Mouse (Mus musculus) hindbrain, embryonic 11.5 days (tissue): ENCODE measurements at regions not wholly inside any gene's neighbourhood (a gene's known extent, or its start where the extent isn't known, plus 50 kb on each side); places are given as distances from the start of the nearest gene placed in this dataset.
A peak's percentile ranks its signal among the peaks of the same experiment; 100 is the strongest.

ENCODE experiments used
- ATAC-seq: fragments of 200-750 bp; cut with Nextera tagmentation; 2 replicates; pipeline ENCODE4 v1.8.0; 2017; ENCODE audit warnings: mild to moderate bottlenecking, moderate TSS enrichment, moderate library complexity; ENCODE audit not compliant: low FRiP score
- DNase-seq: peaks from one replicate; pipeline ENCODE4 v3.0.0-alpha.2; 2015; ENCODE audit warnings: low spot score
- H3K27ac ChIP-seq: fragments of 300-500 bp; sonication (generic); 2 replicates; pipeline ENCODE4 v1.5.1; 2014; ENCODE audit warnings: mild to moderate bottlenecking, low read depth, low read length
- H3K27me3 ChIP-seq: fragments of 300-500 bp; sonication (generic); 2 replicates; pipeline ENCODE4 v1.6.1; 2014; ENCODE audit warnings: mild to moderate bottlenecking, low read length, moderate library complexity, mixed read lengths; ENCODE audit not compliant: control insufficient read depth, insufficient read depth
- H3K36me3 ChIP-seq: fragments of 300-500 bp; sonication (generic); 2 replicates; pipeline ENCODE4 v1.6.1; 2014; ENCODE audit warnings: mild to moderate bottlenecking, low read length, moderate library complexity, mixed read lengths; ENCODE audit not compliant: control insufficient read depth, insufficient read depth
- H3K4me1 ChIP-seq: fragments of 300-500 bp; sonication (generic); replicated peaks from 2 replicates; pipeline ENCODE4 v1.6.1; 2014; ENCODE audit warnings: low read length, mixed read lengths; ENCODE audit not compliant: control insufficient read depth, insufficient read depth
- H3K4me2 ChIP-seq: fragments of 300-500 bp; sonication (generic); replicated peaks from 2 replicates; pipeline ENCODE4 v1.6.1; 2014; ENCODE audit warnings: mild to moderate bottlenecking, low read depth, low read length
- H3K4me3 ChIP-seq: fragments of 300-500 bp; sonication (generic); 2 replicates; pipeline ENCODE4 v1.5.1; 2014; ENCODE audit warnings: low read depth, low read length
- H3K9ac ChIP-seq: fragments of 300-500 bp; sonication (generic); 2 replicates; pipeline ENCODE4 v1.6.1; 2014; ENCODE audit warnings: low read depth, low read length
- H3K9me3 ChIP-seq: fragments of 300-500 bp; sonication (generic); 2 replicates; pipeline ENCODE4 v1.6.1; 2016; ENCODE audit warnings: low read length; ENCODE audit not compliant: control insufficient read depth
- WGBS: fragments of 180-500 bp; shearing (Covaris S2); extraction: QIAGEN DNeasy Blood & Tissue Kit; methylation state at CpG from one replicate; pipeline ENCODE4 v1.1.7; 2014; 5-methylcytosine and 5-hydroxymethylcytosine counted together

DNA sequence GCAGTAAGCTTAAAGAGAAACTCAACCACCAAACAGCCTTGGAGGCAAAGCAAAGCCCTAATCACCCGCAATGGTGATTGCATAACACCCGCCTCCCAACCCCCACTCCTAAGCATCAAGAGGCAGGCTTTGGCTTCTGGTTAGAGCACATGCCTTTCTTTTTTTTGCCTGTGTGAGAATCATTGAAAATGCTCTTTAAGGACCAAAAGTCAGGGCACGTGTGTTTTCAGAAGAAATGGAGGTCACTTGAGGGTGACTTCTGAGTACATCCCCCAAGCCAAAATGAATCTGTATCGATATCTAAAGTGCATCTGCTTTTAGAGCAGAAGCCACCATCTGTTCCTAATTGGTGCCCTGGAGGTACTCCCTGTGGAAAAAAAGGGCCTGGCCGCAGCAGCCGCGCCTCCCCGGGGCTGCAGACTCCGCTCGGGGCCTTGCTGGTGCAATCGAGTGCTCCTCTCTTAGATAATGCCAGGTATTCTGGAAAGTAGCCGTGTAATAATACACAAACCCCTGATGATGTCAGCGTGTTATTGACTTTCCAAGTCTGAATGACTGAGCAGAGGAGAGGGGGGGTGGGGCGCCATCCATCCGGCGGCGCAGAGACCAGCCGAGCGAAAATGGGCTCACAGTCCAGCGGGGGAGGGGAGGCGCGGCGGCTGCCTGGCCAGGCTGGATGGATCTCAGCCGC is 140.7 kb upstream of the Tbl1xr1 start:
- DNase-seq (peak; percentile 98), ATAC-seq (peak; percentile 96)
- peak overlapping the region; percentile 31 for H3K4me2 ChIP-seq
- no peaks in the 10 kb centered on the region for H3K27me3 ChIP-seq
- no peaks in the 10 kb centered on the region for H3K36me3 ChIP-seq
- H3K4me1 ChIP-seq, result peaks cover 8% of the 10 kb centered on the region; the same call in 1 of the 2 replicates
- under 1% methylated on average over 20 of the region's 24 CpGs for WGBS
- no peak overlapping the region for H3K9ac ChIP-seq
- no peaks in the 10 kb centered on the region for H3K9me3 ChIP-seq
- H3K4me3 ChIP-seq, result peak overlapping the region; percentile 16; the same call in 1 of the 2 replicates
- peak overlapping the region; percentile 78 for H3K27ac ChIP-seq

DNA sequence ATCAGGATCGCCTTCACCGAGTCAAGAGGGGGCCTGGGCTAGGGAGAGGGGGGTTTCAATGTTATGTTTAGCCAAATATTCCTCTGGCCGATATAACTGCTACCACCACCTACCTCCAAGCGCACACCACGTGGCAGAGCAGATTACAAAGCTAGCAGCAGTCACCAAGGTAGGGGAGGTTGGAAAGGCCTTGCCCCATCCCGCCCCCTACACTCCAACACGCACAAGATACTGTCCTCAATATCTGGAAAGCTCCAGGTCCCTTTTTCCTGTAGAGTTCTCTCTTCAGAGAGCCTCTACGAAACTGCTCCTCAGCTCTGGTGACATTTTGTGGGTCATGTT is 140.2 kb upstream of the Tbl1xr1 start:
- peak overlapping the region; percentile 22 for H3K4me2 ChIP-seq
- peak overlapping the region; percentile 78 for H3K27ac ChIP-seq
- no peaks in the 10 kb centered on the region for H3K9me3 ChIP-seq
- 5% methylated on average over 7 of the region's 8 CpGs for WGBS
- DNase-seq, result no peak
- H3K4me1 ChIP-seq, result peaks cover 8% of the 10 kb centered on the region; the same call in 1 of the 2 replicates
- no peaks in the 10 kb centered on the region for H3K27me3 ChIP-seq
- H3K9ac ChIP-seq, result no peak overlapping the region
- H3K4me3 ChIP-seq, result 0 out of 2 replicates have a peak overlapping the region, but pooled peaks have one; percentile 4
- no peaks in the 10 kb centered on the region for H3K36me3 ChIP-seq
- ATAC-seq, result no peak

DNA sequence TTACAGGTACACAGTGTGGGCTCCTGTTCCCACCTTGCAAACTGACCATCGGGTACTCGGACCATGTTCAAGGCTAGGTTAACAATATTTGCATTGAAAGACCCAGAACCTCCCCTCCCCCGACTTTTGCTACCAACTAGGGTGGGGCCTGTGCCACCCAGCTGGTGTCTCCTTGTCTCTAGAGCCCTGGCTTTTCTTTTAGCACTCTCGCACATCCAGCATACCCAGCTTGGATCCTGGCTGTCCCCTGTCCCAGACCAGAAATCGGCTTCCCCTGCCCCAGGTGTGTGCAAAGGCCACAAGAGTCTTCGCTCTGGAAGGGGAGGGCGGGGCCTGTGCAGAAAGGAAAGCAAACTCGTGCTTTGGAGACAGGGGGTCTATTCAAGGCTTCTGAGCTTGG is 139.8 kb upstream of the Tbl1xr1 start:
- no peak overlapping the region for H3K9ac ChIP-seq
- no peaks in the 10 kb centered on the region for H3K36me3 ChIP-seq
- peak overlapping the region; percentile 22; the same call in 1 of the 2 replicates for H3K4me2 ChIP-seq
- H3K4me1 ChIP-seq, result peaks cover 8% of the 10 kb centered on the region; the same call in 1 of the 2 replicates
- H3K4me3 ChIP-seq, result no peak overlapping the region
- H3K27ac ChIP-seq, result peak overlapping the region; percentile 78; the same call in 1 of the 2 replicates
- ATAC-seq (peak; percentile 26), DNase-seq (peak; percentile 36)
- H3K27me3 ChIP-seq, result no peaks in the 10 kb centered on the region
- WGBS, result 7% methylated on average over 8 of the region's 8 CpGs
- no peaks in the 10 kb centered on the region for H3K9me3 ChIP-seq

DNA sequence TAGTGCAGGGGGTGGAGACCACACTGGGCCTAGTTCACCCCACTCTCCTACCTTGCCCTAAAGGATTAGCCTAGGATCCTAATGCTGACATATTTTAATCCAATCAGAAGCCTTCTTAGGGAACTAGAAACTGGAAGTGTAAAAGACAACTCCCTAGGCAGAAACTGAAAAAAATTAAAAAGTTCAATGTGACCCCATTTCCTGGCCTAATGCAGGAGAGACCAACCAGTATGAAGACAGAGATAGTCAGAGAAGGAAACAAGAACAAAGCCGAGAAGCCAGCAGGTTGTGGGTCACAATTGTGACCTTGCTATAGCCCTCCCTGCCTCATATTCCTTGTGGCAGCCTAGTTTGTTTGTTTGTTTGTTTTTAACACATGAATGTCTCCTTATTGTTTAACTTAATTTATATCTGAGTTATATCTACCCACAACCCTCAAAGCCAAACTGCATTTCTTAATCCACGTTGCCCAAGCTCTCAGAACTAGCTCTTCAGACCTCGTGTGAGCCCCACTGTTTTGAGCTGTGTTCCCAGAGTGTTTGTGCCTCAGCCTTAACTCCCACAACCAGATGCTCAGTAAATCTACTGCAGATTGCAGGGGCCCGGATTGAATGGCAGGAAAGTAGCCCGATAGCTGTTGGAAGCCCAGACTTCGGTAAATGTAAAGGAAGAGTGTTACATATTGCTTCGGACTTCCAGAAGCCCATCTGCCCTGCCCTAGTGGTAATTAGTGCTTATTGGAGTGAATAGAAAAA is 139.0 kb upstream of the Tbl1xr1 start:
- WGBS, result 50% methylated on average over 7 of the region's 7 CpGs
- H3K27ac ChIP-seq, result no peak overlapping the region
- peaks cover 8% of the 10 kb centered on the region; the same call in 1 of the 2 replicates for H3K4me1 ChIP-seq
- no peak overlapping the region for H3K9ac ChIP-seq
- no peaks in the 10 kb centered on the region for H3K9me3 ChIP-seq
- H3K4me3 ChIP-seq, result no peak overlapping the region
- no peaks in the 10 kb centered on the region for H3K36me3 ChIP-seq
- DNase-seq (peak; percentile 17), ATAC-seq (no peak)
- no peak overlapping the region for H3K4me2 ChIP-seq
- H3K27me3 ChIP-seq, result no peaks in the 10 kb centered on the region

DNA sequence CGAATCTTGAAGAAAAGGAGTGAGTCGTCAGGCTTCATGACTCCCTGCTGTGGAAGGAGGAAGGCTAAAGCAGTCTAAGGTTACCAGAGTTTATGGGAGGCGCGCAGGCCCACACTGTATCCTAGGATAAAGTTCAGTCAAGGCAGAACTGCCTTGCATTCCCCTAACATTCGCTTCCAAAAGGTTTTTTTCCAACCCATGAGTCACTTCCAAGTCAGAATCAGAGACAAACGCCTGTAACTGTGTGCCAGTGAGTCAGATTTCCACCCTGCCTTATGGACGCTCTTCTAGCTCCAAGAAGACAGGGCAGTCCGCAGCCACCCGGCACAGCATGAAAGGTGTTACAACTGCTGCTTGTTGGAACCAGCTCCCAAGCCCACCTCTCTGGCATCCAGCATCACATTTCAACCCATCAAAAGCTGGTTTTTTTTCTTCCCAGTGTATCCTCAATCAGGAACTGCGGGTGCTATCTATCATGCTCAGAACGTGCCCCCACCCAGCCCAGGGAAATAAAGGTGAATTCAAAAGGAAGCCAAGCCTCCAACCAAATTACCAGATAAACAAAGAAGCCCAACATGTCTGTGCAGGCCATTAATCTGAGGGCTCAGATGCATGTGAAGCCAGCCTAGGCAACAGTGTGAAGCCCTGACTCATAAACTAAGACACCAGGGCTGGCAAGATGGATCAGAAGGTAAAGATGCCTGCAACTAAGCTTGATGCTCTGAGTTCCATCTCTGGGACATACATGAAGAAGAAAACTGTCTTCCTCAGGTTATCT is 138.2 kb upstream of the Tbl1xr1 start:
- H3K27ac ChIP-seq, result no peak overlapping the region
- no peaks in the 10 kb centered on the region for H3K9me3 ChIP-seq
- WGBS, result 55% methylated on average over 11 of the region's 11 CpGs
- no peak overlapping the region for H3K4me2 ChIP-seq
- DNase-seq, result peak; percentile 5
- H3K9ac ChIP-seq, result no peak overlapping the region
- H3K4me3 ChIP-seq, result no peak overlapping the region
- H3K27me3 ChIP-seq, result no peaks in the 10 kb centered on the region
- peaks cover 8% of the 10 kb centered on the region; the same call in 1 of the 2 replicates for H3K4me1 ChIP-seq
- ATAC-seq, result no peak
- no peaks in the 10 kb centered on the region for H3K36me3 ChIP-seq

DNA sequence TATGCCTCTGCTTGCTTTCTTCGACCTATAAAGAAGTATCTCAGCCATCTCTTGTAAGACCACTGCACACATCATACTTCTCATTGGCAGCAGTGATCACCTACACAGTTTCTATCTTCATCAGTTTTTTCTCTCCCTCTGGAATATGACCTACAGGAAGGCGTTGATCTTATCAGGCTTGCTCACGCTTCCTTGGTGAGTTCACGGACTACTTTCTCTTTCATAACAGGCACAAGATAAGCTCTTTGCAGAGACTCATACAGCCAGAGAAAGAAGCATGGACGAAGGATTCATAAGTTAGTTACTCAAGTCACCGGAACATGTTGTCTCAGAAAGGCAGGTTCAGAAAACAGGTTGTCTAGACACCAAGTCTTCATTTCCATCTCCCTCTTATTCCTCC is 136.7 kb upstream of the Tbl1xr1 start:
- H3K27ac ChIP-seq, result no peak overlapping the region
- H3K36me3 ChIP-seq, result no peaks in the 10 kb centered on the region
- WGBS, result 94% methylated on average over 6 of the region's 6 CpGs
- H3K4me2 ChIP-seq, result no peak overlapping the region
- DNase-seq (no peak), ATAC-seq (no peak)
- no peaks in the 10 kb centered on the region for H3K9me3 ChIP-seq
- no peak overlapping the region for H3K9ac ChIP-seq
- H3K4me1 ChIP-seq, result peaks cover 7% of the 10 kb centered on the region; the same call in 1 of the 2 replicates
- no peak overlapping the region for H3K4me3 ChIP-seq
- no peaks in the 10 kb centered on the region for H3K27me3 ChIP-seq

DNA sequence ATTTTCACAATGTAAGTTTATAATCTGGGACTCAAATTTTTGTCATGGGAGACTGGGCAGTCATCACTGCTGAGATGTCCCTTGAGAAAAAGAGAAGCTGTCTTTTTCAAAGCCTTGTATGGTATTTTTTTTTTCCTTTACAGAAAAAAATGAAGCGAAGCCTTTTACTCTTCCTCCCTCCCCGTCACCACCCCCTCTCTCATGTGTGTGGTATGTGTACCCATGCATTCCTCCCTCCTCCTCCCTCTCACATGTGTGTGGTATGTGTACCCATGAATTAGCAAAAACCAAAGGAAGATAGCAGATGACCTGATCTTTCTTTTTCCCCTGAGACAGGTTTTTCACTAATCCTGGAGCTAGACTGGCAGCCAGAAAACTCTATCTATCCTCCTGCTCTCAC is 134.9 kb upstream of the Tbl1xr1 start:
- ATAC-seq (no peak), DNase-seq (no peak)
- no peak overlapping the region for H3K4me3 ChIP-seq
- H3K27ac ChIP-seq, result no peak overlapping the region
- H3K27me3 ChIP-seq, result no peaks in the 10 kb centered on the region
- H3K4me2 ChIP-seq, result no peak overlapping the region
- no peak overlapping the region for H3K9ac ChIP-seq
- H3K9me3 ChIP-seq, result no peaks in the 10 kb centered on the region
- H3K4me1 ChIP-seq, result peaks cover 2% of the 10 kb centered on the region; the same call in 1 of the 2 replicates
- 93% methylated on average over 2 of the region's 2 CpGs for WGBS
- no peaks in the 10 kb centered on the region for H3K36me3 ChIP-seq

DNA sequence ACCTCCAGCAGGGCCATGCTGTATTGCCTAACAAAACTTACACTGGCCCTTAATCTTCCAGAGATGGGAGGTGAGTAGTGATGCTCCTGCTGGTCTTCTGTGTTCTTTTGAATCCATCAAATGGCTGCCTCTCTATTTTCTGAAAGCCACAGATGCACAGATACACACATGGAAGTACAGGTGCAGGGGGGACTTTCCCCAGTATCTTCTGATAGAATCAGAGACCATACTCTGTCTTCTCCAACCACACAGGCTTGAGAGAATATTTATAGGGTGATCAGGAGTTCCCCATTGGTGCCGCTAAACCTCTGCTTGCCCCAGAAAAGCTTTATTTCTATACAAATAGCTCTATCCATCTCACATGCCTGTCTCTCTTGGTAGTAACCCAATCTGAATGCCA is 133.5 kb upstream of the Tbl1xr1 start:
- H3K27me3 ChIP-seq, result no peaks in the 10 kb centered on the region
- 90% methylated on average over 1 of the region's 1 CpGs for WGBS
- peaks cover 3% of the 10 kb centered on the region; the same call in 1 of the 2 replicates for H3K4me1 ChIP-seq
- no peak overlapping the region for H3K27ac ChIP-seq
- no peak overlapping the region for H3K4me2 ChIP-seq
- no peak overlapping the region for H3K4me3 ChIP-seq
- DNase-seq (no peak), ATAC-seq (no peak)
- H3K9me3 ChIP-seq, result no peaks in the 10 kb centered on the region
- H3K36me3 ChIP-seq, result no peaks in the 10 kb centered on the region
- H3K9ac ChIP-seq, result no peak overlapping the region
